Mouse (Mus musculus): ENCODE results near the gene Rtbdn. TPM values are rescaled to one million over a fixed set of nuclear protein-coding genes. Genes with fewer than 3 reads are reported as not detected.

The Rtbdn gene
- polyA plus RNA-seq, 1 experiment = not detected

GRCm38 (mm10) chr8:84981644-84982498, 35.1 kb downstream of the Rtbdn start:
- Histone ChIP-seq H3K4me3 (ENCODE audit: insufficient read depth, low read depth, low read length) (no peak overlapping the region), H3K27ac (ENCODE audit: insufficient read depth, low read depth, low read length) (no peak overlapping the region), H3K4me1 (ENCODE audit: control insufficient read depth, insufficient read depth, low read length) (peaks cover 32% of the 10 kb centered on the region)
- TF ChIP-seq POLR2A (IDR thresholded peaks at IDR 0.05; ENCODE audit: insufficient read depth, low read depth, low read length) (no peak), CTCF (IDR thresholded peaks at IDR 0.05; ENCODE audit: insufficient read depth, low read depth, low read length) (no peak)
- WGBS = 80% methylated on average over 15 of the region's 15 CpGs

GRCm38 (mm10) chr8:84982499-84983011, 35.8 kb downstream of the Rtbdn start:
- TF ChIP-seq CTCF (IDR thresholded peaks at IDR 0.05; ENCODE audit: insufficient read depth, low read depth, low read length) = no peak
- TF ChIP-seq POLR2A (IDR thresholded peaks at IDR 0.05; ENCODE audit: insufficient read depth, low read depth, low read length) = no peak
- peaks cover 32% of the 10 kb centered on the region for H3K4me1 ChIP-seq (ENCODE audit: control insufficient read depth, insufficient read depth, low read length)
- 69% methylated on average over 3 of the region's 3 CpGs for WGBS
- H3K4me3 ChIP-seq (ENCODE audit: insufficient read depth, low read depth, low read length) = no peak overlapping the region
- H3K27ac ChIP-seq (ENCODE audit: insufficient read depth, low read depth, low read length) = no peak overlapping the region

GRCm38 (mm10) chr8:84984294-84985048, 37.7 kb downstream of the Rtbdn start:
- TF ChIP-seq POLR2A (IDR thresholded peaks at IDR 0.05; ENCODE audit: insufficient read depth, low read depth, low read length) (no peak), CTCF (IDR thresholded peaks at IDR 0.05; ENCODE audit: insufficient read depth, low read depth, low read length) (no peak)
- Histone ChIP-seq H3K27ac (ENCODE audit: insufficient read depth, low read depth, low read length) (no peak overlapping the region), H3K4me1 (ENCODE audit: control insufficient read depth, insufficient read depth, low read length) (peaks cover 32% of the 10 kb centered on the region), H3K4me3 (ENCODE audit: insufficient read depth, low read depth, low read length) (0 out of 2 replicates have a peak overlapping the region, but pooled peaks have one; percentile 77)
- WGBS = 19% methylated on average over 15 of the region's 16 CpGs

- Histone ChIP-seq H3K27ac (ENCODE audit: insufficient read depth, low read depth, low read length) (peak overlapping the region; percentile 100), H3K4me3 (ENCODE audit: insufficient read depth, low read depth, low read length) (peak overlapping the region; percentile 77), H3K4me1 (ENCODE audit: control insufficient read depth, insufficient read depth, low read length) (peaks cover 26% of the 10 kb centered on the region)
- WGBS = 2% methylated on average over 23 of the region's 23 CpGs
- no peak for TF ChIP-seq CTCF (IDR thresholded peaks at IDR 0.05; ENCODE audit: insufficient read depth, low read depth, low read length)
These were observed 38.4 kb downstream of the Rtbdn start for GRCm38 (mm10) chr8:84985049-84985683.

- peaks cover 26% of the 10 kb centered on the region for H3K4me1 ChIP-seq (ENCODE audit: control insufficient read depth, insufficient read depth, low read length)
- under 1% methylated on average over 52 of the region's 53 CpGs for WGBS
- H3K27ac ChIP-seq (ENCODE audit: insufficient read depth, low read depth, low read length) = peak overlapping the region; percentile 100
- H3K4me3 ChIP-seq (ENCODE audit: insufficient read depth, low read depth, low read length) = peak overlapping the region; percentile 77
- peak; percentile 85 for TF ChIP-seq POLR2A (IDR thresholded peaks at IDR 0.05; ENCODE audit: insufficient read depth, low read depth, low read length)
- no peak for TF ChIP-seq CTCF (IDR thresholded peaks at IDR 0.05; ENCODE audit: insufficient read depth, low read depth, low read length)
These were observed 39.0 kb downstream of the Rtbdn start for GRCm38 (mm10) chr8:84985684-84986378.

- 15% methylated on average over 8 of the region's 8 CpGs for WGBS
- TF ChIP-seq CTCF (IDR thresholded peaks at IDR 0.05; ENCODE audit: insufficient read depth, low read depth, low read length) (no peak), POLR2A (IDR thresholded peaks at IDR 0.05; ENCODE audit: insufficient read depth, low read depth, low read length) (no peak)
- peak overlapping the region; percentile 77 for H3K4me3 ChIP-seq (ENCODE audit: insufficient read depth, low read depth, low read length)
These were observed 39.7 kb downstream of the Rtbdn start for GRCm38 (mm10) chr8:84986379-84986945.

GRCm38 (mm10) chr8:84987388-84987787, 40.6 kb downstream of the Rtbdn start:
- 87% methylated on average over 5 of the region's 5 CpGs for WGBS
- Histone ChIP-seq H3K27ac (ENCODE audit: insufficient read depth, low read depth, low read length) (no peak overlapping the region), H3K4me1 (ENCODE audit: control insufficient read depth, insufficient read depth, low read length) (peaks cover 25% of the 10 kb centered on the region), H3K4me3 (ENCODE audit: insufficient read depth, low read depth, low read length) (no peak overlapping the region)
- no peak for TF ChIP-seq CTCF (IDR thresholded peaks at IDR 0.05; ENCODE audit: insufficient read depth, low read depth, low read length)
- TF ChIP-seq POLR2A (IDR thresholded peaks at IDR 0.05; ENCODE audit: insufficient read depth, low read depth, low read length) = no peak

More at GRCm38 (mm10) chr8:84986379-84986945, 39.7 kb downstream of the Rtbdn start:
- Histone ChIP-seq H3K27ac (ENCODE audit: insufficient read depth, low read depth, low read length) (peak overlapping the region; percentile 100), H3K4me1 (ENCODE audit: control insufficient read depth, insufficient read depth, low read length) (peaks cover 25% of the 10 kb centered on the region)

GRCm38 (mm10) chr8:84987903-84988302, 41.1 kb downstream of the Rtbdn start:
- no peak for TF ChIP-seq CTCF (IDR thresholded peaks at IDR 0.05; ENCODE audit: insufficient read depth, low read depth, low read length)
- no peak for TF ChIP-seq POLR2A (IDR thresholded peaks at IDR 0.05; ENCODE audit: insufficient read depth, low read depth, low read length)
- Histone ChIP-seq H3K4me3 (ENCODE audit: insufficient read depth, low read depth, low read length) (no peak overlapping the region), H3K27ac (ENCODE audit: insufficient read depth, low read depth, low read length) (no peak overlapping the region), H3K4me1 (ENCODE audit: control insufficient read depth, insufficient read depth, low read length) (peaks cover 25% of the 10 kb centered on the region)
- 80% methylated on average over 2 of the region's 2 CpGs for WGBS

All from olfactory bulb, adult 2 months (tissue).